Mouse (Mus musculus) MEL-GATA-1-ER (cell line): ENCODE results near the gene Kirrel3.

Experiments
- DNase-seq: peaks from one replicate; pipeline ENCODE4 v3.0.0-alpha.2; 2012; ENCODE audit warnings: low read depth; ENCODE audit errors: extremely low read depth

The Kirrel3 gene

DNA sequence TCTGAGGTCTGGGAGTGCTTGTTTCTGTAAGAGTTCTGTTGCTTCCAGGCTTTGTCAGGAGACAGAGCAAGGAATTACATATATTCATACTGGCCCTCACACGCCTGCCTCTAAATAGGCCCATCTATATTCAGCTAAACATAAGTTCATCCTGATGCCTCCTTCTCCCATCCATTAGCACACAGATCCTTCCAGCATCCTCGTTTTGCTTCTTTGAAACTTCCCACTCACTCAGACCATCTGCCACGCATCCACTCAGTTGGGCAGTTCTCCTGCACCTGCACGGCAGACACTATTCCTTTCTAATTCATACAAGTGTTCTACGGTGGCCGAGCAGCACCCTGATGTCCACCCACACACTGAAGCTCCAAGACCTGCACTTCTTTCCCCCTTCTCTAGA is 201.1 kb downstream of the Kirrel3 start:
- DNase-seq, result no peak

DNA sequence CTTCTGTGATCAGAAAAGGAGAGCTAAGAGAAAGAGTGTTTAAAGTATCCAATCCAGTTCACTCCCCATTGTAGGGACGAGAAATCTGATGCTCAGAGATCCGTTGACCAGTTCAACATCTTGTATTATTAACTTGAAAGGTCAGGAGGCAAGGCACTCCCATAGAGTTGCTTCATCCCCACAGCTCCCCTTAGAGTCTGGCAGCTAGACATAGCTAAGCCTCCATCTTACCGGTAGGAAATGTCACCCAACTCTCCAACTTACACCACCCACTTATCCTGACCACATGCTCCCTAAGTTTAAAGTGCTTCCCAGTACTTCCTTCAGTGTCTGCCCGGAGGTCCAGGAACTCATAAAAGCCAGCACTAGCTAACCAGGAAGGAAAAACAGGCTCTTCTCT is 202.7 kb downstream of the Kirrel3 start:
- DNase-seq, result no peak

DNA sequence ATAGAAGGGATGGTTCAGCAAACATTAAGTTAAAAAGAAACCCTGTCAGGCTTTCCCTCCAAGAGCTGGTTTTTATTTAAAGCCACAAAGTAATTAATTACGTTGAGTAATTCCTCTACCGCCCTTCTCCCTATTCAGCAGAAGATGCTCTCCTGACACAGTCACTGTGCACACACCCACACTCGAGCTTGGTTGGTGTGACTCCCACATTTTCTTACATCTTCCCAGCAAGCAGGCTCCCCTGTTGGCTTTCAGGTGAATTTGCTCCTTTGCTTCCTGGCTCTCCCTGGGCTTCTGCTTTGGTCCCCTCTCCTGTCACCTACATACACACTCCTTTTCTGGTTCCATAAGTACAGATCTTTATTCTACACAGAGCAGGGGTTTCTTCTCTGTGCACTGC is 203.7 kb downstream of the Kirrel3 start:
- DNase-seq, result no peak

DNA sequence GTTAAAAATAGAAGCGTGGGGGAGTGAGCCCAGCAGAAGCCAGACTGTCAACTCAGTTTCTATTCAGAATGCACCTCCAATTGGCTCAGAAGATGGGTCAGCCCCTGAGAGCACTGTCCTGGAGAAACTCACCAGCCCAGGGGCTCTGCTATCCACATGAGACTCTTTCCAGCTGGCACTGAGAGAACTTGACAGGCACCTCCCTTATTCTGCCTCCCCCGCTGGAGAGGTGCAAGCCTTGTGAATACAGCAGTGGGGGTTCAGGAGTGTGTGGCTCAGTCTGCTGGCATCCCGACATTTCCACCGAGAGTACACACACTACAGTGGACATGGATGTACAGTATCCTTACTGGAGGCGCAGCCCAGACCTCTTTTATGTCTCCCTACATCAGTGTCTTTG is 210.0 kb downstream of the Kirrel3 start:
- no peak for DNase-seq

- no peak for DNase-seq
Observed at GRCm38 (mm10) chr9:34703547-34704300, 218.0 kb downstream of the Kirrel3 start.

DNA sequence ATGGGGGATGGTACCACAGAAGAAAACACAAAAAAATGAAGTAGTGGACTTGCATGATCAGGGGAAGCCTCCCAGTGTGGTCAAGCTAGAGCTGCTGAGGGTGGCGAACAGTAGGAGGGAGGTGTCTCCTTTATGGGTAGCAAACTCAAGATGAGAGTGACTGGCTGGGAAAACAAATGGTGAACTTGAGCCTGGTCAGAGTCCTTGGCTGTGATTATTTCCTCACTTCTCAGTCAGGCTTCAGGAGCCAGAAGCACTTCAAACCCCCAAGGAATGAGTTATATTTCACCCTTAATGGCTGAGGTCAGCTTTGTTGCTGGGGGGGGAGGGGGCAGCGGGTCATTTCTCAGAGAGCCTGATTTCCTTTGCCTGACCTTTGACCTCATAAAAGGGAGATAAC is 218.7 kb downstream of the Kirrel3 start:
- DNase-seq, result no peak

- no peak for DNase-seq
Observed at GRCm38 (mm10) chr9:34706350-34706873, 220.7 kb downstream of the Kirrel3 start.

GRCm38 (mm10) chr9:34708691-34709090 is 223.0 kb downstream of the Kirrel3 start:
- DNase-seq, result no peak

- DNase-seq, result no peak
Observed at GRCm38 (mm10) chr9:34711996-34712395, 226.3 kb downstream of the Kirrel3 start.

DNA sequence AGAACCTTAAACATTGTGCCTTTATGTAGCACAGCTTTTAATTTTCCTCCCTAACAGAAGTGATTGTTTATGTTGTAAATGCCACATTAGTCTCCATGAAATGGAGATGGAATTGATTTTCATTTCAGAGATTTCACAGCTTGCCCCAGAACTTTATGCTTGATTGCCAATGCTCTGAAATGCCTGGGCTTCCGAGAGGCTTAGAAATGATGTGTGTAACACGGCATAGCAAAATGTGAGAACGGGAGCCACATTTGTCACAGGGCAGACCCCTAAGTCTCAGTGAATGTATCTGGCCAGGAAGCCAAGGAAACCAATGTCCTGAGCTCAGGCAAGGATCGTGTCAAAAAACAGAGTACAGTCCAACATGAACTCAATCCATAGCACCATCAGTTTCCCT is 227.3 kb downstream of the Kirrel3 start:
- no peak for DNase-seq

GRCm38 (mm10) chr9:34713462-34713926 is 227.8 kb downstream of the Kirrel3 start:
- no peak for DNase-seq

- no peak for DNase-seq
Observed at GRCm38 (mm10) chr9:34714996-34715619, 229.4 kb downstream of the Kirrel3 start.

- DNase-seq, result no peak
Observed at GRCm38 (mm10) chr9:34716476-34716875, 230.8 kb downstream of the Kirrel3 start.

DNA sequence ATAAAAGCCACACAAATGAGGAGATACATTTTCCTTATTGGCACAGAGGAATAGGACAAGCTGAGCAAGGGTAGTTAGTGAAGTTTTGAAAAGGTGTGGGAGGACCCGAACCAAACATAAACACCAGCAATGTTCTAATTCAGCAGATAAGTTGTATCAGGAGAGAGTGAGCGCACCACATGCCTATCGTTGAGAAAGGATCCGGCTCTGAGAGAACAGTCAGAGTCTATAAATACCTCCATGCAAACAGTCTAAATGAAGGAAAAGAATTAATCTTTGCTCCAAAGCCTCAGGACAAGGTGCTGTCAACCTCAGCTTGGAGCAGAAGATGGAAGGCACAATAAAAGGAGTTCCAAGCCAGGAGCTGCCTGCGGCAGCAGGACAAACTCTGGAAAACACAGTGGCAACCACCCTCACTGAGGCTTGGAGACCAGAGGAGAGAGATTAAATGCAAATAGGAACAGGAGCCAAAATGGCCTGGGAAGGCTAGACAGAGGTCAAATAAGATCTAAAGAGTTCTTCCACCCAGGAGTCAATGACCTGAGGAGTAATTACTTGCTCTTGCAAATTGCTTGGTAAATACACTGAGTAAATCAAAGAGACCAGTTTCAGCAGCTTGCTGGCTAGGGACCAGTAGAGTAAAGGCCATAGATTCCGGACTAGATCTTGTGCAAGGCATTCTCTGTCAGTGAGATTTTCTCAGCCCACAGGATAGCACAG is 235.9 kb downstream of the Kirrel3 start:
- DNase-seq, result no peak

DNA sequence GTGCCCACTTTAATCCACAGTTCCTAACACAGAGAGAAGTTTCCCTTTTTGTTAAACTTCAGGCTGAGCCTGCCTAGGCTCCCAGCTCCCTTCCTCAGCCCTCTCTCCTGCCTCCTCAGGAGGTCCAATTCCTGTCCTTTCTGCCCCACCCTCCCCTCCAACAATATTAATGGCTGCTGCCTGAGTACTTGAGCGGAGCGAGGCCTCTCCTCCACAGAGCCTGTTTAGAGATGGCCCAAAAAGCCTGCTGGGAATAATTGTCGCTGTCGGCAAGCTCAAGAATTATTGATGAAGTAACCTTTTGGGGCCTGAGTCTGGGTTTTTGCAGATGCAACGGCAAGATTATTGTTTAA is 236.5 kb downstream of the Kirrel3 start:
- no peak for DNase-seq

GRCm38 (mm10) chr9:34732507-34732906 is 246.8 kb downstream of the Kirrel3 start:
- DNase-seq, result no peak

DNA sequence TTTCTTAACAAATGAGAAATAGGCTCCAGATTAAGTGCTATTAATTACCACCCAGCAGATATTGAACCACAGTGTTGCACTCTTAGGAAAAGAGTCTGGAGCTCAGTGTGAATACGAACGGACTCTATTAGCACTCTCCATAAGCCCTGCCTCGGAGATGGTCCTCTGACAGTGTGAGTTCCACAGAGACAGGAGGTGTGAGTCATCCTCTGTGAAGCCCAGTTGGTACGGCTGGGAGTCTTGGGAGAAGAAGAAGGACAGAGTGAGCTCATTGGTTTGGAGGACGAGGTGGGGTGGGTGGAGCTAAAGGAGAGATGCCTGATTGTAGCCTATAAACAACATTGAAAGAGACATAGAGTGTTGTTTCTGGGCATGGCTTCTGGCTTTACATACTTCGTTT is 247.9 kb downstream of the Kirrel3 start:
- no peak for DNase-seq

GRCm38 (mm10) chr9:34734991-34735390 is 249.3 kb downstream of the Kirrel3 start:
- no peak for DNase-seq

GRCm38 (mm10) chr9:34739431-34739830 is 253.7 kb downstream of the Kirrel3 start:
- DNase-seq, result no peak

DNA sequence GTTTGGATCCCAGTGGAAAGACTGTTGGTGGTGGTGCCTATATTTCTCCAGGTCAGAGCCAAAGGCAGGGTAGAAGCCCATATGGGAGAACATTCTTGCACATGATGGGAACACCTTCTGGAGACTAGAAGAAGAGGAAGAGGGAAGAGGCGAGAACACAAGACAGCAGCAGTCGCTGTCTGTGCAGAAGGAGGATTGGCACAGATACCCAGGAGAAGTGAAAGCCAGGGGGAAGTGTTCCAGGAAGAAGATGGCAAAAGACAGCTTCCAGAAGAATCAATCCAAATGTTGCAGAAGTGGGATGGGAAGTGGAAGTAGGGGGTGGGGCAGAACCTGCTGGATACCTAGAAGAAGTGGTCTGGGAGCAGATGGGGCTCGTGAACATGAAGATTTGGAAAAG is 255.1 kb downstream of the Kirrel3 start:
- no peak for DNase-seq

DNA sequence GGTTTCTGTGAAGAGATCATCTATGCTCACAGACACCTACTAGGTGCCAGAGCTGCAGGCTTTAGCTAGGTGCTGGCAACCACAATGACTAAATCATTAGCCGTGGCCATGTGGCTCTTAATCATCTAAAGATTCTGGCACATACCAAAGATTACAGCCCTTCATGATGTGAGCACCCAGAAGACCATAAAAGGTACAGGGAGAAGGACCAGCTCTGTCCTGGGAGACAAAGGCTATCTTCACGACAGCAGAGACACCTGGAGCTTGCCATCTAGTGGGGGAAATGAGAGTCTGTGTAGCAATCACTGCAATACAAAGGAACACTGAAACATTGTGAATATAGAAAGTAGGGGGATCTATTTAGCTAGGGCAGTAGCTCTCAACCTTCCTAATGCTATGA is 262.3 kb downstream of the Kirrel3 start:
- DNase-seq, result no peak

DNA sequence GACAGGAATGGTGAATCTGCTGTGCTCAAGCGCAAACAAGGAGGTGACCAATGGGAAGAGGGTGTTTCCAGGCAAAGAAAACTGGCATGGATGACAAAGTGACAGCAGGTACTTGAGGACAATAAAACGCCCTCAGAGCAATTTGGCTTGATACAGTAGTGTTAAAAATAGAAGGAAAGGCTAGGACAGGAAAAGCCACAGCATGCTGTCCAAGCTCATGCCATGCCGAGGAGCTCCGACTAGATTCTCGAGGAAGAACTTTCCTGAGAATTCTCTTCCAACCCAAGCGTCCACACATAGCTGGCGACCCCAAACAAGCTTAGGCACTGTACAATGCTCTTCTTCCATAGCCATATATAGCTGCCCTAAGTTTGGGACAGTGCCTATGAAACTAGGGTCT is 263.5 kb downstream of the Kirrel3 start:
- DNase-seq, result no peak
